Mouse (Mus musculus): ENCODE measurements around the gene Zfp442.
"Not testable (repeated sequence)": the region's sequence is repeated elsewhere in the genome, so short reads cannot be mapped to it uniquely, and the experiment has no call there.

The Zfp442 gene

GRCm38 (mm10) chr2:150451180-150451919 lies at the start of gene Zfp442:
TSS of gene Zfp442 (minus strand) at chr2:150451486.
- DNase-seq (ENCODE audit: low read depth, low spot score): peak; percentile 26

- not testable (repeated sequence) for DNase-seq (ENCODE audit: low read depth, low spot score)
These were observed 49.1 kb upstream of the Zfp442 start for GRCm38 (mm10) chr2:150500124-150500973.

DNA sequence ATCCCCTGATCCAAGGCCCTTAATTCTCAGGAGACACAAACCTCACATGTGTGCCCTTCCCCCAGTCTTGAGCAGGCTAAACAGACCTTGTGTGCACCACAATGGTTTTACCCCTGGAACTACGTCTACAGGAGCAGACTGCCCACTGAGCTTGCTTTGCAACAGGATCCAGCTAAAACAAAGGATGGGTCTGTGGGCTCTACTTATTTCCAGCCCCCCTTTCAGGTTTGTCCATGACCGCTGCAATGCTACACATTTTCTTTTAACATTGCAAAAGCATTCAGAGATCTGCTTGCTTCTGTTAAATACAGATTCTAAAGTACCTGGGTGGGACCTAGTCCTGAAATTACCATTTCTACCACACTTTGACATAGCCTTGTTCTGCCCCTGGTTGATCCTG lies 41.7 kb upstream of the Zfp442 start:
- DNase-seq (ENCODE audit: low read depth, low spot score): no peak

DNA sequence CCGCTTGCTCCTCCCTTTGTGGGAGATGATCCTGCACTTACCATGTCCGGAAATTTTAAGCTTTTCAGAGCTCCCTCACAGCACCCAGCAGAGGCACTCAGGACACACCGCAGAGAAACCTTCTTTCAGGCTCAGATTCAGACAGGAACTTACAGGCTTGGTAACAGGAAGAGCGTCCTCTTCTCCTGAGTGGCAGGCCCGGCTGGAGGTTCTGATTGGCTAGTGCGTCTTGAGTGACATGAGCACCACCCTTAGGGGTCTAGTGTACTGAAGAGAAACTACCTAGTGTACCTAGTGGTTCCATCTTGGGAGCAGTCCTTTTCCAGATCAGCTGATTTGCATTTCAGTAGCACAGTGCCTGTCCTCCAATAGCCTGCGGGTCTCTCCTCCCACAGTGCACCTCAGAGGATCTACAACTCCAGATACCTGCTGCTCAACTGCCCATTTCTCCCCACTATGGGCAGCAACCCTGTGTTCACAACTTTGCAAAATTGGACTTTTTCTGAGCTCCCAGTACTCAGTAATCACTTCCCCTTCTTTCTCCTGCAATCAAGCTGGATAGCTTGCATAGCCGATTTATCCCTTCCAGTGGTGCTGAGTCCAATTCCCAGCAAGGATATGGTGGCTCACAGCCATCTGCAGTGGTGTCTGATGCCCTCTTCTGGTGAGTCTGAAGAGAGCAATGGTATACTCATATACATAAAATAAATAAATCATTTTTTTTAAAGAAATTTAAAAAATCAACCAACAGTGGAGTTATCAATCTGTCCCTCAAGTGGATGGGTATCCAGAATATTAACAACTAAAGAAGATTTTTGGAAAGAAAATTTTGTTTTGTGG lies 33.9 kb upstream of the Zfp442 start, which contains the start of gene Zfp345:
Zfp345 (minus strand) TSS at position 153 of the 840 bp plus-strand sequence.
- peak; percentile 24 for DNase-seq (ENCODE audit: low read depth, low spot score)

- not testable (repeated sequence) for DNase-seq (ENCODE audit: low read depth, low spot score)
These were observed 12.2 kb downstream of the Zfp442 start for GRCm38 (mm10) chr2:150439084-150439483.

- not testable (repeated sequence) for DNase-seq (ENCODE audit: low read depth, low spot score)
These were observed 39.1 kb downstream of the Zfp442 start for GRCm38 (mm10) chr2:150412146-150412545.

- DNase-seq (ENCODE audit: low read depth, low spot score): no peak
These were observed 61.1 kb downstream of the Zfp442 start for GRCm38 (mm10) chr2:150390198-150390597.

DNA sequence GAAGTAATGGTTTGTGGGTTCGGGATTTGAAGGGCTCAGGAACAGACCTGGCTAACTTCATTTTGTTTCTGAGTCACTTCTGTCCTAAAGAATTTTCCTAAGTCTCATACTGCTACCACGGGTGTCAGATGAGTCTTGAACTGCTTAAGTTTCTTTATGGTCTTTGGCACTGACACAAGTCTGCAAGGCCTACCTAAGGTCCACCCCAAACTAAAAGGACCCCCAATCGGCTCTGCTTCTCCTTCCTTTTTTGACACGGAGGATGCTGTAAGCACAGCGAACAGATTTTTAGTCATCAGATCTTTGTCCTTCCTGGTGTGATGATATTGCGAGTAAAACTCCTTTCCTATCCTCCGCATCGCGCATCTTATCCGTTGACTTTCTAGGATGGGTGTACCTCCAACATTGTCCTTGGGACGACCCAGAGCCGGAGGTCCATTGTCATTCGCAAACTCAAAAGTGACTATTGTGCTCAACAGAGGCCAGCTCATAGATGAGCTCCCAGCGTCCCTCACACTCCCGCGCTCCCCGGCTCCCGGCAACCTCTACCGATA lies 65.7 kb downstream of the Zfp442 start:
- not testable (repeated sequence) for DNase-seq (ENCODE audit: low read depth, low spot score)

GRCm38 (mm10) chr2:150362878-150363229 lies 88.4 kb downstream of the Zfp442 start:
- DNase-seq (ENCODE audit: low read depth, low spot score): no peak

GRCm38 (mm10) chr2:150362113-150362877 lies 89.0 kb downstream of the Zfp442 start, which contains the start of gene 3300002I08Rik:
TSS of gene 3300002I08Rik (minus strand) at chr2:150362765.
- DNase-seq (ENCODE audit: low read depth, low spot score): peak; percentile 82
